ENCODE assay signal across 15 mouse cellular contexts in genomic region chr6:122391126-122391525, GRCm38 (mm10). TPM values are rescaled to one million over a fixed set of nuclear protein-coding genes. Genes with fewer than 3 reads are reported as not detected.
DNase-seq lines count a peak whose midpoint lies in the region; ATAC-seq and TF ChIP-seq lines count a peak whose summit lies in the region.
"Had no signal": no experiment of that assay in that cellular context is flagged by ENCODE, and none has a peak within 500 bp of the region (broad histone marks: within the 10 kb centered on the region; RNA-seq: fewer than 3 reads in every experiment).

No protein-coding gene starts in this region.

- H3K27me3 ChIP-seq in heart, embryonic 14.5 days (ENCODE audit: control insufficient read depth, insufficient read depth, low read length) = no peaks in the 10 kb centered on the region
- H3K27me3 ChIP-seq in E14TG2a.4 (ENCODE audit: insufficient read depth, low read length) = peaks cover 17% of the 10 kb centered on the region
- H3K27me3 ChIP-seq: lung, embryonic 15.5 days had no signal

- peak overlapping the region; percentile 54; the same call in 1 of the 2 replicates for H3K4me2 ChIP-seq in heart, embryonic 14.5 days (ENCODE audit: low read length)

- DNase-seq in heart, adult 8-10 months (ENCODE audit: low spot score) = no peak
- DNase-seq in ES-E14 (ENCODE audit: low read depth, low spot score) (no peak), liver (peak; percentile 67)
- DNase-seq in cerebellum, postnatal 36 days = no peak
- DNase-seq: adrenal gland, postnatal 10 days; cerebellum, postnatal 14 days; forebrain, postnatal 0 days; heart, postnatal 36 days; kidney, postnatal 10 days; right cerebral cortex, postnatal 4 days had no signal

- no peak overlapping the region; a peak in 1 of 4 replicates for H3K4me3 ChIP-seq in heart, embryonic 14.5 days (ENCODE audit: control insufficient read depth in 1 of 2, insufficient read depth in 1 of 2, low read depth in 1 of 2, low read length in 2 of 2)
- peak overlapping the region; percentile 61 for H3K4me3 ChIP-seq in E14TG2a.4 (replicated peaks; ENCODE audit: low read length)
- H3K4me3 ChIP-seq in ES-E14 (ENCODE audit: insufficient read depth in 1 of 2, low read depth in 1 of 2, low read length in 2 of 2, poor library complexity in 1 of 2, severe bottlenecking in 1 of 2) = peak overlapping the region; percentile 15 to 17; a peak in 2 of 4 replicates
- H3K4me3 ChIP-seq: lung, embryonic 15.5 days had no signal

- H3K4me1 ChIP-seq in heart, embryonic 14.5 days (ENCODE audit: control insufficient read depth in 2 of 2, insufficient read depth in 2 of 2, low read length in 2 of 2) = peaks cover 26 to 27% of the 10 kb centered on the region in 2 experiments
- H3K4me1 ChIP-seq in E14TG2a.4 (replicated peaks; ENCODE audit: low read depth, low read length) (peaks cover 48% of the 10 kb centered on the region), ES-E14 (ENCODE audit: control insufficient read depth in 2 of 2, insufficient read depth in 2 of 2, low read length in 2 of 2, poor library complexity in 1 of 2) (peaks cover 4 to 18% of the 10 kb centered on the region in 2 experiments; a peak in 3 of 4 replicates)
- H3K4me1 ChIP-seq: lung, embryonic 15.5 days had no signal

- H3K9ac ChIP-seq in heart, embryonic 14.5 days (ENCODE audit: low read length) = no peak overlapping the region
- peak overlapping the region; percentile 57; the same call in 1 of the 2 replicates for H3K9ac ChIP-seq in ES-E14 (ENCODE audit: insufficient read depth, low read depth, low read length, poor library complexity, severe bottlenecking)
- H3K9ac ChIP-seq: lung, embryonic 15.5 days had no signal

- no peak for ATAC-seq in heart, embryonic 14.5 days (ENCODE audit: insufficient number of reproducible peaks, insufficient read depth, low FRiP score, low read depth)
- ATAC-seq in inflammation-experienced regulatory T-cells, adult 6 months = no peak
- ATAC-seq: CD4-positive, CD25-positive, alpha-beta regulatory T cell, adult 4 months had no signal

- no peaks in the 10 kb centered on the region for H3K36me3 ChIP-seq in heart, embryonic 14.5 days (ENCODE audit: control insufficient read depth, insufficient read depth, low read length)
- H3K36me3 ChIP-seq in E14TG2a.4 (ENCODE audit: insufficient read depth, low read length) = peaks cover 5% of the 10 kb centered on the region; the same call in 1 of the 2 replicates
- no peaks in the 10 kb centered on the region for H3K36me3 ChIP-seq in ES-E14 (ENCODE audit: control insufficient read depth, insufficient read depth, low read length, poor library complexity, severe bottlenecking)
- H3K36me3 ChIP-seq: lung, embryonic 15.5 days had no signal

- TF ChIP-seq CTCF in E14TG2a.4 (conservative IDR thresholded peaks at IDR 0.05; ENCODE audit: low read length) = no peak

- WGBS in heart, embryonic 14.5 days = 59% methylated on average over 10 of the region's 10 CpGs

- no peak overlapping the region for H3K27ac ChIP-seq in heart, embryonic 14.5 days (replicated peaks in 1 of 2; ENCODE audit: control insufficient read depth in 1 of 2, insufficient read depth in 1 of 2, low read depth in 2 of 2, low read length in 2 of 2)
- H3K27ac ChIP-seq in ES-E14 (ENCODE audit: insufficient read depth, low read depth, low read length, poor library complexity, severe bottlenecking) = no peak overlapping the region; the same call in 1 of the 2 replicates
- H3K27ac ChIP-seq: lung, embryonic 15.5 days had no signal

- peaks cover 6% of the 10 kb centered on the region for H3K9me3 ChIP-seq in heart, embryonic 14.5 days (ENCODE audit: control insufficient read depth, low read length)
- peaks cover 14% of the 10 kb centered on the region; the same call in 1 of the 2 replicates for H3K9me3 ChIP-seq in E14TG2a.4 (ENCODE audit: low read length)
- no peaks in the 10 kb centered on the region for H3K9me3 ChIP-seq in ES-E14 (ENCODE audit: control insufficient read depth, insufficient read depth, low read depth, low read length)
- H3K9me3 ChIP-seq: lung, embryonic 15.5 days had no signal

- in situ Hi-C loops in ES-E14 (cut with MboI; ENCODE audit: low sequenced_read_pairs in 2 of 2, unreplicated experiment in 2 of 2) = no loop called here

TF ChIP-seq in ES-E14, 5 proteins besides CTCF, POLR2A, EP300 and RAD21:
- TF ChIP-seq CHD2 (IDR thresholded peaks at IDR 0.05; ENCODE audit: low read depth, low read length) (no peak), HCFC1 (IDR thresholded peaks at IDR 0.05; ENCODE audit: borderline replicate concordance, insufficient read depth, low read length) (no peak), ZNF384 (IDR thresholded peaks at IDR 0.05; ENCODE audit: low read depth, low read length) (no peak), MAFK (IDR thresholded peaks at IDR 0.05; ENCODE audit: insufficient read depth, low read depth, low read length) (no peak), ZC3H11A (IDR thresholded peaks at IDR 0.05; ENCODE audit: borderline replicate concordance, low read depth, low read length) (no peak)
TF ChIP-seq in ES-E14: peak in this region for 0.

RNA-seq across cellular contexts. Expression of gene Phc1, which starts 50.8 kb away (rescaled TPM):
- polyA plus RNA-seq in heart, embryonic 14.5 days (2014; fragmentation: Nextera tagmentation; extraction: Ambion mirVana) = 11.6 and 13.2 TPM in 2 replicates
- 10 to 100 TPM; 15.8 to 22.7 (median 20.1) TPM for total RNA-seq in heart, adult 8-10 months (2022)
- 169 and 238 TPM in 2 replicates for total RNA-seq in ES-E14 (2012; rRNA removed)
- 1 to 10 TPM; 6.3 to 7.6 (median 6.7) TPM for polyA plus RNA-seq in inflammation-experienced regulatory T-cells, adult 6 months (2017; shearing (Covaris generic))

Comparison
In these comparisons a context has a peak if more than half of its experiments do, and no peak if none do; other contexts are left out.
1. H3K4me3 ChIP-seq: peak in E14TG2a.4 (single experiment) and ES-E14 (2 of 2); none in heart, embryonic 14.5 days (0 of 2).